Mouse (Mus musculus) cerebellum, postnatal 25 days (tissue): ENCODE data around the gene Olfr1087.
"Not testable (repeated sequence)": the region's sequence is repeated elsewhere in the genome, so short reads cannot be mapped to it uniquely, and the experiment has no call there.

Experiments used
- DNase-seq, 2 experiments: peaks; one replicate each; pipeline ENCODE4 v3.0.0; 2021; ENCODE audit warnings: mixed read lengths in 2 of 2

The Olfr1087 gene

GRCm38 (mm10) chr2:86698295-86698694 is at the start of gene Olfr1087:
TSS of gene Olfr1087 (minus strand) at chr2:86698395.
- no peak for DNase-seq

DNA sequence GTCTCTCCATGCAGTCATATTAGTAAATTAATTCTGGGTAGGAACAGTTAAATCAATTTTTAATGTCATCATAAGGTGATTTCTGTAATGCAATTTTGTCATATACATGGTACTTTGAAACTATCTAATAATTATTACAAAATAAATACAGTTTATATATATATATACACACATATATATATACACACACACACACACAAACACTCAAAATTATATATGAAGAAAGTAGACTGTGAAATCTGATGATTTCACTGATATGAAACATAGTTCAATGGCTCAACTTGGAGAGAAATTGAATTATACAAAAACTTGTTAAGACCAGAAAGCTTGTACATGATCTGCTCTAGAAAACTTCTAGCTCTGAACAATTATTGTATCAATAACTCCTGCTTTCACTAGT is 35.4 kb upstream of the Olfr1087 start, which contains the start of gene Olfr1089:
Gene Olfr1089, minus strand, starts transcription at position 101 of the 400 bp plus-strand sequence.
- DNase-seq, result no peak

GRCm38 (mm10) chr2:86679992-86680391 is 18.2 kb downstream of the Olfr1087 start, which contains the start of gene Olfr1086:
TSS of gene Olfr1086 (minus strand) at chr2:86680092.
- no peak for DNase-seq

DNA sequence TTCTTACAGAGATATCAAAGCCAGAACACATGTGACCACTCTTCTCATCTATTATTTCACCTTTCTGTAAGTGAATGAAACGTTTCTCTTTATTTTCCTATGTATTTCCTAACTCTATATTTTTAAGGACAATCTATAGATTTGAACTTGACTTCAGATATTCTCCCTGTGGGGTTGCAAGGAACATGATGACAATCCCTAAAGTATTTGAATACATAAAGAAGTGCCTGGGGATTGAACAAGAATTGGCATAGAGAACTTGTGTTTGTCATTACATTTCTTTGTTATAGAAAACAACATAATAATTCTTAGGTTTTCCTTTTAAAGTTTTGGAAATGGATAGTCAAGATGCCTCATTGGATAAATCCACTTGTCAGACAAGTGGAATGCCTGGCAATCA is 36.3 kb downstream of the Olfr1087 start, which contains the start of gene Olfr1085:
Gene Olfr1085, minus strand, starts transcription at position 101 of the 400 bp plus-strand sequence.
- DNase-seq, result no peak

DNA sequence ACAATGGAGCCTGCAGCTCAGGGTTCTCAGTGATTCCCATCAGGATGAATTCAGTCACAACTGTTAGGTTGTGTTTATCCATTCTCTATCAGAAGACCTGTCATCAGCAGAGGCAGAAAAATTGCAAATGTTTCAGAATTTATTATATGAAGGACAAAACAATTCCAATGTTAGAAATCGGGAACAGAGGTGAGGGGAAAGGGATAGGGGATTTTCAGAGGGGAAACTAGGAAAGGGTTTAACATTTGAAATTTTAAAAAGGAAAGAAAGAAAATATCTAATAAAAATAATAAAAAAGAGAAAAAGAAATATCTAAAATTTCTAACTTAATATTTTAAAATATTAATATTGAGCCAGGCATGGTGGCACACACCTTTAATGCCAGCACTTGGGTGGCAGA is 58.6 kb downstream of the Olfr1087 start, which contains the start of gene Olfr1084:
Gene Olfr1084, minus strand, starts transcription at position 101 of the 400 bp plus-strand sequence.
- DNase-seq, result not testable (repeated sequence)
